8 mouse cellular contexts compared by ENCODE assay signal in genomic region chr13:119790761-119791579, GRCm38 (mm10). TPM values are rescaled to one million over a fixed set of nuclear protein-coding genes. Genes with fewer than 3 reads are reported as not detected.
DNase-seq lines count a peak whose midpoint lies in the region; ATAC-seq and TF ChIP-seq lines count a peak whose summit lies in the region.

Gene Zfp131 (minus strand): TSS chr13:119790889.

- H3K9ac ChIP-seq in lung, postnatal 0 days (replicated peaks; ENCODE audit: low read depth): peak within 1 kb of the TSS; percentile 88

- H3K36me3 ChIP-seq in hindbrain, embryonic 10.5 days: peaks cover 30% of the 10 kb centered on the region
- peaks cover 4% of the 10 kb centered on the region; the same call in 1 of the 2 replicates for H3K36me3 ChIP-seq in lung, postnatal 0 days (ENCODE audit: insufficient read depth, low read length)

- peak; percentile 64 for DNase-seq in MEL-GATA-1-ER (ENCODE audit: extremely low read depth, low read depth)
- DNase-seq in cerebellum, adult 8-10 months: peak; percentile 90
- DNase-seq in forelimb bud, embryonic 11.5 days (ENCODE audit: low read depth, low spot score): peak; percentile 96
- DNase-seq in hindbrain, embryonic 10.5 days (ENCODE audit: low spot score): peak; percentile 95
- DNase-seq in layer of hippocampus, adult 9-11 months: peak; percentile 95
- DNase-seq in lung, postnatal 0 days (ENCODE audit: low spot score): peak; percentile 98
- DNase-seq in ovary, postnatal 14 days (ENCODE audit: low spot score): peak; percentile 88
- DNase-seq in thymus, postnatal 14 days: peak; percentile 96

- H3K4me3 ChIP-seq in hindbrain, embryonic 10.5 days: peak within 1 kb of the TSS; percentile 89
- H3K4me3 ChIP-seq in lung, postnatal 0 days (ENCODE audit: low read depth, low read length): peak within 1 kb of the TSS; percentile 76

- no peak for TF ChIP-seq EP300 in lung, postnatal 0 days (IDR thresholded peaks at IDR 0.05)

- H3K4me1 ChIP-seq in hindbrain, embryonic 10.5 days (replicated peaks): peaks cover 18% of the 10 kb centered on the region
- H3K4me1 ChIP-seq in lung, postnatal 0 days (ENCODE audit: insufficient read depth, low read depth, low read length): peaks cover 9% of the 10 kb centered on the region; the same call in 1 of the 2 replicates

- peak; percentile 98 for ATAC-seq in lung, postnatal 0 days

- no peaks in the 10 kb centered on the region for H3K9me3 ChIP-seq in hindbrain, embryonic 10.5 days
- no peaks in the 10 kb centered on the region for H3K9me3 ChIP-seq in lung, postnatal 0 days (ENCODE audit: low read length)

- H3K4me2 ChIP-seq in lung, postnatal 0 days (replicated peaks; ENCODE audit: low read depth, low read length): peak within 1 kb of the TSS; percentile 88

- H3K27ac ChIP-seq in hindbrain, embryonic 10.5 days: peak within 1 kb of the TSS; percentile 98
- H3K27ac ChIP-seq in lung, postnatal 0 days (ENCODE audit: low read length): peak within 1 kb of the TSS; percentile 96

- no peak for TF ChIP-seq CTCF in lung, postnatal 0 days (IDR thresholded peaks at IDR 0.05)

- H3K27me3 ChIP-seq in hindbrain, embryonic 10.5 days (ENCODE audit: insufficient read depth, poor library complexity, severe bottlenecking): no peaks in the 10 kb centered on the region
- H3K27me3 ChIP-seq in lung, postnatal 0 days (replicated peaks; ENCODE audit: insufficient read depth, low read length): no peaks in the 10 kb centered on the region

- under 1% methylated on average over 84 of the region's 86 CpGs for WGBS in hindbrain, embryonic 10.5 days
- WGBS in lung, postnatal 0 days: under 1% methylated on average over 47 of the region's 86 CpGs

RNA-seq across cellular contexts. Expression of gene Zfp131, which starts in this region (rescaled TPM):
- 35.0 and 39.8 TPM in 2 replicates for polyA plus RNA-seq in hindbrain, embryonic 10.5 days (2016; fragmentation: Nextera tagmentation; extraction: Ambion mirVana)
- polyA plus RNA-seq in lung, postnatal 0 days (2015; fragmentation: Nextera tagmentation; extraction: Ambion mirVana): 25.0 and 25.2 TPM in 2 replicates

Comparison
In these comparisons a context has a peak if more than half of its experiments do, and no peak if none do; other contexts are left out.
1. Peak in every context shown above with its lines: DNase-seq, ATAC-seq, H3K4me3 ChIP-seq and H3K27ac ChIP-seq.